Mouse (Mus musculus) midbrain, embryonic 14.5 days (tissue): ENCODE data around the gene Cmc1. TPM values are rescaled to one million over a fixed set of nuclear protein-coding genes. Genes with fewer than 3 reads are reported as not detected.

Experiments
- ATAC-seq: fragments of 200-750 bp; cut with Nextera tagmentation; 2 replicates; pipeline ENCODE4 v1.8.0; 2017; ENCODE audit warnings: moderate number of reproducible peaks, moderate library complexity; ENCODE audit not compliant: low FRiP score, low TSS enrichment
- DNase-seq: peaks from one replicate; pipeline ENCODE4 v3.0.0-alpha.2; 2015
- H3K27ac ChIP-seq: fragments of 300-500 bp; sonication (generic); replicated peaks from 2 replicates; pipeline ENCODE4 v1.5.1; 2014; ENCODE audit warnings: mild to moderate bottlenecking, low read depth, low read length, moderate library complexity
- H3K27me3 ChIP-seq: fragments of 300-500 bp; sonication (generic); 2 replicates; pipeline ENCODE4 v1.6.1; 2014; ENCODE audit warnings: low read length, control low read depth, mixed read lengths; ENCODE audit not compliant: control insufficient read depth, insufficient read depth
- H3K36me3 ChIP-seq: fragments of 300-500 bp; sonication (generic); 2 replicates; pipeline ENCODE4 v1.6.1; 2014; ENCODE audit warnings: low read length, control low read depth; ENCODE audit not compliant: control insufficient read depth, insufficient read depth
- H3K4me1 ChIP-seq: fragments of 300-500 bp; sonication (generic); 2 replicates; pipeline ENCODE4 v1.6.1; 2014; ENCODE audit warnings: mild to moderate bottlenecking, antibody characterized with exemption, low read length, control low read depth; ENCODE audit not compliant: control insufficient read depth, insufficient read depth
- H3K4me2 ChIP-seq: fragments of 300-500 bp; sonication (generic); 2 replicates; pipeline ENCODE4 v1.6.1; 2014; ENCODE audit warnings: mild to moderate bottlenecking, low read length, moderate library complexity
- H3K4me3 ChIP-seq: fragments of 300-500 bp; sonication (generic); replicated peaks from 2 replicates; pipeline ENCODE4 v1.5.1; 2014; ENCODE audit warnings: low read depth, low read length
- H3K9ac ChIP-seq: fragments of 300-500 bp; sonication (generic); replicated peaks from 2 replicates; pipeline ENCODE4 v1.6.1; 2014; ENCODE audit warnings: mild to moderate bottlenecking, low read length, moderate library complexity
- H3K9me3 ChIP-seq: fragments of 300-500 bp; sonication (generic); 2 replicates; pipeline ENCODE4 v1.6.1; 2016; ENCODE audit warnings: low read length, control low read depth, mixed read lengths; ENCODE audit not compliant: control insufficient read depth
- WGBS: fragments of 180-500 bp; shearing (Covaris S2); extraction: QIAGEN DNeasy Blood & Tissue Kit; methylation state at CpG from one replicate; pipeline ENCODE4 v1.1.7; 2014; 5-methylcytosine and 5-hydroxymethylcytosine counted together
- polyA plus RNA-seq: library from polyadenylated mRNA; unstranded; fragments of >200 nt; fragmentation: Nextera tagmentation; extraction: Ambion mirVana; gene quantifications from 2 replicates; pipeline ENCODE4 v1.2.1, GENCODE M21; 2014

Cmc1 gene
- polyA plus RNA-seq, 1 experiment from 2014 or later = 43.8 TPM

DNA sequence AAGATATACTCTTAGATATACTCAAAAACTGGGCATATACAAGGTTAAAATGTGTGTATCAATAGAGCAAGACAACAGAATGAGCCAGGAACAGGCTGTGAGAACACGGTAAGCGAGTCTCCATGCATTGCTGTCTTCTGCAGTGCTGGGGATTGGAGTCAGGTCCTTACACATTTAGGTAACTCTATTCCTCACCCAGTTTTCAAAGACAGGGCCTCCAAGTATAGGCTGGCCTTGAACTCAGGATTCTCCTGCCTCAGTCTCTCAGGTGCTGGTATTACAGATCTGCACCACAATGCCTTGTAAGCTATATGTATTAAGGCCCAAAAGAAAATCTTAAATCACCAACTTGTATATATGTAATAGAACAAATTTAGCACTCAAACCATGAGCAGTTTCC, 49.5 kb downstream of the Cmc1 start:
- Histone ChIP-seq H3K36me3 (no peaks in the 10 kb centered on the region), H3K4me1 (no peaks in the 10 kb centered on the region), H3K4me3 (no peak overlapping the region), H3K4me2 (no peak overlapping the region), H3K27ac (no peak overlapping the region), H3K9ac (no peak overlapping the region), H3K9me3 (no peaks in the 10 kb centered on the region), H3K27me3 (no peaks in the 10 kb centered on the region)
- ATAC-seq (no peak), DNase-seq (no peak)
- WGBS = 95% methylated on average over 2 of the region's 2 CpGs

DNA sequence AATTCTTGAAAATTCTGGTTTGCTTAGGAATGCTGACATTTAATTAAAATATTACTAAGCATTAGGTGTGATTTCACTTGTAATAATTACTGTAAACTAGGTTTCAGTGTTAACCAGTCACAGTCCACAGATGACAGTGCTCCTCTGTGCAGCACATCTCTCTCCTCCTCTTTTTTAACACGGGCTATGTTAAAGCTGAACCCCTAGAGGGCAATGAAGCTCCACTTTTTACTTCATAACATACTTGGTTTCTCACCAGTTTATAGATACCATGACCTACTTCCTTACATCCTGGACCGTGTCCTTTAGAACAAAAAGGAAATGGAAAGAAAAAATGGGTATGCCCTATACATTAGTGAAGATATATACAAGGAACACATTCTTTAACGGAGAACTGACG, 50.6 kb downstream of the Cmc1 start:
- H3K4me3 ChIP-seq = no peak overlapping the region
- no peak for ATAC-seq
- no peak overlapping the region for H3K27ac ChIP-seq
- H3K27me3 ChIP-seq = no peaks in the 10 kb centered on the region
- peak; percentile 79 for DNase-seq
- H3K4me2 ChIP-seq = no peak overlapping the region
- no peaks in the 10 kb centered on the region for H3K4me1 ChIP-seq
- WGBS = 58% methylated on average over 4 of the region's 4 CpGs
- no peaks in the 10 kb centered on the region for H3K9me3 ChIP-seq
- no peaks in the 10 kb centered on the region for H3K36me3 ChIP-seq
- no peak overlapping the region for H3K9ac ChIP-seq

GRCm38 (mm10) chr9:118083834-118084233, 66.1 kb downstream of the Cmc1 start:
- DNase-seq (peak; percentile 32), ATAC-seq (no peak)
- H3K4me2 ChIP-seq = no peak overlapping the region
- H3K27me3 ChIP-seq = no peaks in the 10 kb centered on the region
- WGBS = 60% methylated on average over 4 of the region's 4 CpGs
- H3K9me3 ChIP-seq = no peaks in the 10 kb centered on the region
- no peak overlapping the region for H3K27ac ChIP-seq
- no peak overlapping the region for H3K4me3 ChIP-seq
- H3K9ac ChIP-seq = no peak overlapping the region
- H3K36me3 ChIP-seq = no peaks in the 10 kb centered on the region
- H3K4me1 ChIP-seq = no peaks in the 10 kb centered on the region

- 43% methylated on average over 22 of the region's 22 CpGs for WGBS
- peak; percentile 20 for DNase-seq
- H3K4me1 ChIP-seq = no peaks in the 10 kb centered on the region
- H3K27me3 ChIP-seq = no peaks in the 10 kb centered on the region
- H3K36me3 ChIP-seq = no peaks in the 10 kb centered on the region
- H3K9me3 ChIP-seq = no peaks in the 10 kb centered on the region
- no peak overlapping the region for H3K27ac ChIP-seq
- H3K9ac ChIP-seq = peak overlapping the region; percentile 17; the same call in 1 of the 2 replicates
- no peak for ATAC-seq
- H3K4me3 ChIP-seq = no peak overlapping the region
- H3K4me2 ChIP-seq = peak overlapping the region; percentile 25
Measured at GRCm38 (mm10) chr9:118082575-118083431, 67.2 kb downstream of the Cmc1 start.

GRCm38 (mm10) chr9:118073358-118073757, 76.6 kb downstream of the Cmc1 start:
- no peak overlapping the region for H3K9ac ChIP-seq
- no peak for ATAC-seq
- no peaks in the 10 kb centered on the region for H3K4me1 ChIP-seq
- WGBS = 99% methylated on average over 3 of the region's 3 CpGs
- no peak overlapping the region for H3K27ac ChIP-seq
- H3K4me3 ChIP-seq = no peak overlapping the region
- H3K9me3 ChIP-seq = no peaks in the 10 kb centered on the region
- DNase-seq = no peak
- H3K36me3 ChIP-seq = peaks cover 10% of the 10 kb centered on the region
- H3K4me2 ChIP-seq = no peak overlapping the region
- no peaks in the 10 kb centered on the region for H3K27me3 ChIP-seq

- H3K27ac ChIP-seq = no peak overlapping the region
- H3K4me1 ChIP-seq = no peaks in the 10 kb centered on the region
- DNase-seq (no peak), ATAC-seq (no peak)
- WGBS = 82% methylated on average over 5 of the region's 5 CpGs
- no peaks in the 10 kb centered on the region for H3K9me3 ChIP-seq
- no peak overlapping the region for H3K4me3 ChIP-seq
- H3K27me3 ChIP-seq = no peaks in the 10 kb centered on the region
- peaks cover 19% of the 10 kb centered on the region for H3K36me3 ChIP-seq
- no peak overlapping the region for H3K9ac ChIP-seq
- no peak overlapping the region for H3K4me2 ChIP-seq
Measured at GRCm38 (mm10) chr9:118072101-118072500, 77.9 kb downstream of the Cmc1 start.

GRCm38 (mm10) chr9:118071337-118071736, 78.6 kb downstream of the Cmc1 start:
- H3K9me3 ChIP-seq = no peaks in the 10 kb centered on the region
- H3K4me3 ChIP-seq = no peak overlapping the region
- WGBS = 89% methylated on average over 3 of the region's 3 CpGs
- peaks cover 26% of the 10 kb centered on the region for H3K36me3 ChIP-seq
- H3K9ac ChIP-seq = no peak overlapping the region
- DNase-seq = no peak
- H3K4me2 ChIP-seq = no peak overlapping the region
- H3K4me1 ChIP-seq = no peaks in the 10 kb centered on the region
- H3K27me3 ChIP-seq = no peaks in the 10 kb centered on the region
- ATAC-seq = no peak
- no peak overlapping the region for H3K27ac ChIP-seq

DNA sequence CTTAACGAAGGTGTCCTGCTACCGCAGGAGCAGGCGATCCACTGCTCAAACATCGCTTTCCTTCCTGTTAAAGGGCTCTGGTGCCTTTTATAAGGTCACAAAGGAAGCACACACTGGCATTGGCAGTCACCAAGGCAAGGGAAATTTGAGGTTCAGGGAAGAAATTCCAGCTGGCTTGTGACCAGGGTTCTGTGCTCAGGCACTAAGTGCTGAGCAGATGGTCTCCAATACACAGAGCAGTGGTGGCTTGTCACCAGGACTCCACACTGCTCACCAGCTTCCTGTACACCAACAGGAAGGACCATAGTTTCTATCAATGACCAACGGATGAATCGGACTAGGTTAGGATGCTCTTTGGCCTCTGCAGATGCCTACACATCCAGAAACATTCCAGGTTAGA, 79.5 kb downstream of the Cmc1 start:
- H3K9ac ChIP-seq = no peak overlapping the region
- H3K27ac ChIP-seq = no peak overlapping the region
- H3K4me3 ChIP-seq = no peak overlapping the region
- H3K4me2 ChIP-seq = no peak overlapping the region
- no peaks in the 10 kb centered on the region for H3K9me3 ChIP-seq
- no peak for ATAC-seq
- WGBS = 96% methylated on average over 6 of the region's 6 CpGs
- H3K27me3 ChIP-seq = no peaks in the 10 kb centered on the region
- H3K4me1 ChIP-seq = no peaks in the 10 kb centered on the region
- DNase-seq = no peak
- peaks cover 32% of the 10 kb centered on the region for H3K36me3 ChIP-seq

DNA sequence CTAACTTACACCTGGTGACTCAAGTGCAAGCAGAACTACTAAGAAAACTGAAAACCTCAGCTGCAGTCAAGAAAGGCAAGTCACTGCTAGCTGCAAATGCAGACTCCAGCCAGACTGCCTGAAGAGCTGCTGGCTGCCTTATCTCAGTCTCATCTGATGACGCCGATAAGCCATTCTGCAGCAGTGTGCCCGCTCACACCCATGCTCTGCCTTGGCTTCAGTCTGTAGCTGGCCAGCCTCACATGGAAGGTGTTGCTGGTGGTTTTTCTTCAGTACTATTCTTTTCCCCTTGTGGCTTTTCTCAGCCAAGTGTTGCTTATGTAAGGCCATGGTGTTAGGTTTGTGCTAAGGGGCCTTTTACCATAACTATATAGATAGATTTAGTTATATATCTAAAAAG, 90.9 kb downstream of the Cmc1 start:
- H3K4me3 ChIP-seq = no peak overlapping the region
- no peak overlapping the region for H3K27ac ChIP-seq
- H3K9ac ChIP-seq = no peak overlapping the region
- H3K4me1 ChIP-seq = no peaks in the 10 kb centered on the region
- DNase-seq (no peak), ATAC-seq (no peak)
- H3K27me3 ChIP-seq = no peaks in the 10 kb centered on the region
- H3K36me3 ChIP-seq = peaks cover 56% of the 10 kb centered on the region
- H3K4me2 ChIP-seq = no peak overlapping the region
- 93% methylated on average over 3 of the region's 3 CpGs for WGBS
- H3K9me3 ChIP-seq = no peaks in the 10 kb centered on the region
